Mouse (Mus musculus): ENCODE results near the gene Vmac. TPM values are rescaled to one million over a fixed set of nuclear protein-coding genes. Genes with fewer than 3 reads are reported as not detected.

Vmac gene
- total RNA-seq, 2 experiments from 2014 or later: 1.7 to 2.6 TPM

DNA sequence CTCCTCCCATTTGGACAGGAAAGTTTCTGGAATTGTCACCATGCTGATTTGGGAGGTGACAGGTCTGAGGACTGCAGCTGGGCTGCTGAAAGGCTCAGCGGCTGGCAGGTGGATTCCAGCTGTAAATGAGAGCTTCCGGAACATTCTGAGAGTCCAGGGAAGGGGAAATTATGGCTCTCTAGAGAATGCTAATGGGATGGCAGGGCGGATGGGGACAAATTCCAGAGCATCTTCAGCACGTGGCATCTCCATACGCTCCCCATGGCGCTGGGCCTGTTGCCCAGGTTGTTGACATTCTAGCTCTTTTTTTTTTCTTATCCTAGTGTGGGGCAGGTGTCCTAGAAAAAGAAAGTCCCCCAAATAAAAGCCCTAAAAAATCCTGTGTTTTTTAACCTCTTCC lies 11.3 kb upstream of the Vmac start:
- intact Hi-C loops (cut with DNase I): no loop called here
- no peak for TF ChIP-seq CTCF (IDR thresholded peaks at IDR 0.05)
- Histone ChIP-seq H3K4me3 (no peak overlapping the region), H3K27ac (no peak overlapping the region)
- DNase-seq: no peak

DNA sequence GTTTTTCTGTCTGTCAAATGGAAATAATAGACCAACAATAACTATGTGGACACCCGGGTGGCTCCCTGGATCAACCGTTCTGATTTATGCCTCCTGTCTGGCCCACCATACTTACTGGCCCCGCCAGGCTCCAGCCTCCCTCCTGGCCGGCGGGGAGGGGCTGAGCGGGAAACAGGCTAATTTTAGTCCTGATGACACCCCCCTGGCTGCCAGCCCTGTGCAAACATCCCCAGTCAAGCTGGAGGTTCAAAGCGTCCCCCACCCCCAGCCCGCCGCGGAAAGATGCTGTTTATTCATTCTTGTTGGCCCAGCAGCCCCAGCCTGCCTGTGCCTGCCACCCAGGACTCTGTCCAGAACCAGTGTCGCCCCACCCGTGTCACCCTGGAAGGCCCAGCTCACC lies 10.3 kb upstream of the Vmac start:
- Histone ChIP-seq H3K4me3 (no peak overlapping the region), H3K27ac (0 out of 2 replicates have a peak overlapping the region, but pooled peaks have one; percentile 66)
- intact Hi-C loops (cut with DNase I): no loop called here
- TF ChIP-seq CTCF (IDR thresholded peaks at IDR 0.05): no peak
- peak; percentile 46 for DNase-seq

DNA sequence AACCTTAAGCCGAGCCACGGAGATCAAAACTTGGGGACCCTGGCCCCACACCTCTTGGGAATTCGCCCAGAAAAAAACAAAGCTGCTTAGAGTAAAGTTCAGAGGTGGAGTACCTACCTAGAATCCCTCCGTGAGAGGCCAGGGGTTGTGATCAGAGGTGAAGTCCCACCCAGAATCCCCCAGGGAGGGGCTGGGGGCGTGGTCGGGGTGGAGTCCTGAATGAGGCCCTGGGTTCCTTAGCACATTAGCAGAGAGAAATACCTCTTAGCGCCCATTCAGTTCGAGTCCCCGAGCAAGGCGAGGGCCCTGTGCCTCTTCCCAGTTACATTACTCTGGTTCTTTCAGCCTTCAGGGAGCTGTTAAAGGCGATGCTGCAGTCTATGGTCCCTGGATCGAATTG lies 9.8 kb upstream of the Vmac start:
- no peak for DNase-seq
- intact Hi-C loops (cut with DNase I): no loop called here
- no peak for TF ChIP-seq CTCF (IDR thresholded peaks at IDR 0.05)
- Histone ChIP-seq H3K27ac (peak overlapping the region; percentile 66), H3K4me3 (no peak overlapping the region)

DNA sequence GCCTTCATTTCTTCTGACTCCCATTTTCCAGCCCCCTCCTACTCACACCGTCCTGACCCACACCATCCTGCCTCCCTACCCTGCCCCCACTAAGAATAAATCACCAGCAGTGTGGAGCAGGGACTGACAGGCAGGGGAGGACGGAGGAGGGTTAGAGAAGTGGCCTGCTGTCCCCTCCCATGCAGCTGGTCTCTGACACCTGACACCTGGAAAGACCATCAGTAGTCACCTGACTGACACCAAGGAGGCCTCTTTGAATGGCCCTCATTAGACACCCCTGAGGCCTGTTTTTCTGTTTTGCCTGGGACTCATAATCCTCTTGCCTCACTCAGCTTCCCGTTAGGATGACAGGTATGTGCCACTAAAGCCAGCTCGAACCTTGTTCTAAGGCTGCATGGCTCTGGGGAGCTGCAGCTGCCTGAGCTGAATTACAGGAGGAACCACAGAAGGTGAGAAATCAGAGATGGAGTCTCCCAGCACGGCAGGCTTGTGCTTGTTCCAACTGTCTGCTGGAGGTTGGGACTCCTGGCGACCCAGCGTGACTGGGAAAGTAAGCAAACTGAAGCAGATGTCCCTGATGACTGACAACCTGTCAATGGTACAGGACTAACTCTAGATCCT lies 9.3 kb upstream of the Vmac start:
- no peak for DNase-seq
- peak overlapping the region; percentile 66 for H3K27ac ChIP-seq
- no peak for TF ChIP-seq CTCF (IDR thresholded peaks at IDR 0.05)
- intact Hi-C loops (cut with DNase I): no loop called here
- H3K4me3 ChIP-seq: no peak overlapping the region

DNA sequence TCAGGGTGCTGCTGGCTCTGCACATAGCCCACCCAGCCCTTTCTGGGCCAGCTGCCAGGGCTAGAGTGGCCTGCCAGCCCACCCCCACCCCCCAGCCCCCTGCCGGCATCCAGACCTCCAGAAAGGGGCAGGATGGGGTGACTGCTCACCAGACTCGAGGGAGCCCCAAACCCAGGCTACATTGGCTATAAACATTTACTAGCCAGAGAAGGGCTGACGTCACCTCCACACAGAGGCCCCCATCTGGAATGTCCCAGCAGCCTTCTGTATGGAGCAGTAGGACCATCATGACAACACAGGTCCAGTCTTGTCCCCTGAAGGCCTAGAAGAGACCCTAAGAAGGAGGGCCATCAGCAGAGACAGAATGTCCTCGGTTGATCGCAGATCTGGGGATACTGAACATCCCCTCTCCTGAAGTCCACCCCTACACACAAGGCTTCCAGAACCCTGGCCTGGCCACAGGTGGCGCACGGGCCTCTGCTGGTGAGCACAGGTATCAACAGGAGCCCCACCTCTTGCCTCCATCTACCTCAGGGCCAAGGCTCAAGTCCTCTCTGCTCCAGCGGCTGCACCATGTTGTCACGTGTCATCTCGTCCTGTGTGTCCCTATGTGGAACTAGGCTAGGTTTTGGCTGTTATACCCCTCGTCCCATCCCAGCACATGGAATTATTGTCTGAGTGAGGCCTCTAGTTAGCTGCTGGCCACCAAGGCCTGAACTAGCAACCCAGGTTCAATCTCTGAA lies 5.8 kb upstream of the Vmac start:
- H3K27ac ChIP-seq: no peak overlapping the region
- no peak overlapping the region for H3K4me3 ChIP-seq
- no peak for TF ChIP-seq CTCF (IDR thresholded peaks at IDR 0.05)
- no peak for DNase-seq
- intact Hi-C loops (cut with DNase I): no loop called here

DNA sequence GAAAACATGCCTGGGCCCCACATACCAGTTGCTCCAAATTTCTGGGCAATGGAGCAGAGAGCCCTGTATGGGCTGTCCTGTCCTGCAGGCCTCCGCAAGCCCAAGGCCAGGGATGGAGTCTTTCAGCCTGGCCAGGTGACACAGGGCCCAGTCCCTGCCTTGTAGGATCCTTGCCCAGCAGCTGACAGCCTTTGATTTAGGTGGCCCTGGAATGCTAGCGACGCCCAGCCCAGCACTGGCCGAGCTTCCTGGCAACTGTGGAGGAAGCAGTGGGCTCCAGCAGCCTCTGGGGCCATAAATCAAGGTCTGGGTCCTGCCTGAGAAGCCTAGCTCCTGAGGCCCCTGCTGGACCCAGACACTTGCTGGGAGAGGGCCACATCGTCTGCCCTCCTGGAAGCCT lies 4.6 kb upstream of the Vmac start:
- DNase-seq: peak; percentile 84
- TF ChIP-seq CTCF (IDR thresholded peaks at IDR 0.05): no peak
- no peak overlapping the region for H3K4me3 ChIP-seq
- intact Hi-C loops (cut with DNase I): no loop called here
- peak overlapping the region; percentile 57 for H3K27ac ChIP-seq

DNA sequence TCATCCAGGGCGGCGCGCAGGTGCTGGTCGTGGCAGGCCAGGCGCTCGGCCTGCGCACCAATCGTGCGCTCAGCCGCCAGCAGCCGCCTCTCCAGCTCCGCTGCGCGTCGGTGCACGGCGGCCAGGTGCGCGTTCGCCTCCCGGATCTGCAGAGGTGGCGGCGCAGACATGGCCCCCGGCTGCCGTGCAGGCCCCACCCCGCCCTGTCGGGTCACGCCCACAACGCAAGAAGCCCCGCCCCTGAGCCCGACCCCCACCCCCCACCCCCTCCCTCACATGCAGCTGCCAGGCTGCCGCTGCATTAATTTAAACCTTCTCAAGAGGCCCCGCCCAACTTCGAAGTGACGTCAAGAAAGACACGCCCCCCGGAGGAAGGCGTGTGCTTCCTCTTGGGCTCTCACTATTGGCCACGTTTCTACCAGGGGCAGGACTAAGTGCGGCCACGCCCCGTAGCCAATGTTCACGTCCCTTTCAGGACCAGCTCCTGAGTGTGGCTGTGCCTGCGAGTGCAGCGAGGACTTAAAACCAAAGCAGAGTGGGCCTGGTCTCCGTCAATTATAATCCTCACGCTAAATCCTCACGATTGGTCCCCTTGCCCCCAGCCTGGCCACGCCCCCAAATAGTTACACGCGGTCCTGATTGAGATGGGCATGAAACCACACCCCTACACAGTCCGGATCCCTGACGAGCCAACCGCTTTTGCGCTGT lies 1.0 kb downstream of the Vmac start:
- no peak for TF ChIP-seq CTCF (IDR thresholded peaks at IDR 0.05)
- DNase-seq: peak; percentile 95
- Histone ChIP-seq H3K27ac (peak overlapping the region; percentile 96), H3K4me3 (peak overlapping the region; percentile 97)
- intact Hi-C loops (cut with DNase I): loop anchor here (1.0 kb wide), 1 partner anchor 40 kb away; the partner anchor contains the start of gene Nrtn

DNA sequence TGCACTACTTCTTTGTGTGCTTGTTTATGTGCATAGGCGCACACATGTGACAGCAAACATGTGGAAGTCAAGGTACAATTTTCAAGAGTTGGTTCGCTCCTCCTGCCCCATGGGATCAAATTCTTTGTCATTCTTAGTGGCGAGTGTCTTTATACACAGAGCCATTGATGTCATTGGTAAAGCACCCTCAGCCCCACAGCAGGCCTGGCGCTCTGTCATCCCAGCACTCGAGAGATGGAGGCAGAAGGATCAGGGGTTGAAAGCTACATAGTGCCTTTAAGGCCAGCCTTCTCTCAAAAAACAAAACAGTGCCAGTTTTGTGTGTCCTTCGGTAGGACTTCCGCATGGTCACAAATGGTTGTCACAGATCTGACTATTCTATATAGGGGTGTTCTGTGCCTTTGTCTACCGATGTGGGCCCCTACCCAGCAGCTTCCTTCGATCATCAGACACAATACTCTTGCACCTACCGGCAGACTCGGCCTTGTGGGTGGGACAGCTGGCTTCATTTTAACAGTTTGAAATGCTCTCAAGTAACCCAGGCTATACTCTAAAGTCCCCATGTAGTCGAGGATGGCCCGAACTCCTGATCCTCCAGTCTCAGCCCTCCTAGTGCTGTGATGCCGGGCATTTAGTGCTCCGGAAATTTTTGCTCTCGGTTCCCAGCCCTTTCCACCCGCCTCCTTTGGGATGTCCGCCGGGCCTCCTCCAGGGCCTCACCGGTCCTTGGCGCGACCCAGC lies 1.7 kb downstream of the Vmac start:
- intact Hi-C loops (cut with DNase I): no loop called here
- peak overlapping the region; percentile 97 for H3K4me3 ChIP-seq
- no peak for TF ChIP-seq CTCF (IDR thresholded peaks at IDR 0.05)
- H3K27ac ChIP-seq: peak overlapping the region; percentile 96
- no peak for DNase-seq

DNA sequence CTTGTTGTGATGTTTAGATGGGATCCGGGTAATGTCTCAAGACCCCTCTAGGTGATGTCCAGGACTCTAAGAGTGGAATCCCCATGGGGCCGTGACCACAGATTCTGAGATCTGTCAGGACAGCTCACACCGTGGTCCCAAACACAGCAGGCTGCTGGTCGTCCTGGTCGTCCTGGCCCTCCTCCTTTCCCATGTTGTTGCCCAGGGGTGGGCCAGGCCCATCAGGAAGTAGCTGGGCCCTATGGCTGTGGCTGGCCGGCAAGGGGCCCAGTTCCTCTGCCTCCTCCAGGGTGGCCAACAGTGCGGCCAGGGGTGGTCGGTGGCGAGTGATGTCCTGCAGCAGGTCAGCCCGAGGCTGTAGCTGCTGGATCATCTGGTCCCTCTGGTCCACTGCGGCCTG lies 2.5 kb downstream of the Vmac start:
- no peak for DNase-seq
- Histone ChIP-seq H3K4me3 (no peak overlapping the region), H3K27ac (no peak overlapping the region)
- TF ChIP-seq CTCF (IDR thresholded peaks at IDR 0.05): no peak
- intact Hi-C loops (cut with DNase I): no loop called here

DNA sequence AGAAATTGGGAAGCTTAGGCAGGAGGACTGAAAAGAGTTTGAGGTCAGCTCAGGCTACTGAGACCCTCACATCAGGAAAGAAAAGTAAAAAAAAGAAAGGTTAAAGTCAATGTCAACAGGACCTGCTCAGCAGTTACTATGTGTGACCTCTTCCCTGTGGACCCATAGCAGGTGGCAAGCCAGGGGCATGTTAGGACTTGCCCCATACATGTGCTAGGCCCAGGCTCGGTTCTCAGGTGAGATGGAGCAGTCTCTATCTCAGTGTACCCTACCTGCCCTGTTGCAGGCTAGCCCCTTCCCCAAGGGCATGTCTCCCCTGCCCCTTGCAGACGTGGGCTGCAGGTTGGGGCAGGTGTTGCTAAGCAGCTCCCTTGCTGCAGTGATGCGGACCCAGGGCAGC lies 8.1 kb downstream of the Vmac start:
- H3K4me3 ChIP-seq: no peak overlapping the region
- DNase-seq: no peak
- intact Hi-C loops (cut with DNase I): no loop called here
- no peak for TF ChIP-seq CTCF (IDR thresholded peaks at IDR 0.05)
- H3K27ac ChIP-seq: no peak overlapping the region

DNA sequence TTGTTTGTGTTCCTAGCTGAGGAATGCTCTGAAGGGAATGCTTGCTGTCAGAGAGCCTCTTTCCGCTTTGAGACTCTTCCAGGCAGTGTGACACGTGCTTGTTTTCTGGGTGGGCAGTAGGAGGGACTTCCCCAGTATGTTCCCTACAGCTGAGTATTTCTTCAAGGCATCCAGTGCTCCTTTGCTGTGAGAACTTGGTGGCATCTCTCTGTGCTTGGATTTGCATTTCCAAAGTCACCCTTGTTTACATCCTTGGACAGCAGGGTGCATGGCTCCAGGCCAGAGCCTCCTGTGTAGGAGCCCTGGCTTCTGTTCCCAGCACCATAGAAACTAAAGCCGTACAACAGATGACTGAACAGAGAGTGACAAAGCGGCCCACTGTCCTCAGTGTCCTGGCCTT lies 9.1 kb downstream of the Vmac start:
- no peak for DNase-seq
- no peak for TF ChIP-seq CTCF (IDR thresholded peaks at IDR 0.05)

DNA sequence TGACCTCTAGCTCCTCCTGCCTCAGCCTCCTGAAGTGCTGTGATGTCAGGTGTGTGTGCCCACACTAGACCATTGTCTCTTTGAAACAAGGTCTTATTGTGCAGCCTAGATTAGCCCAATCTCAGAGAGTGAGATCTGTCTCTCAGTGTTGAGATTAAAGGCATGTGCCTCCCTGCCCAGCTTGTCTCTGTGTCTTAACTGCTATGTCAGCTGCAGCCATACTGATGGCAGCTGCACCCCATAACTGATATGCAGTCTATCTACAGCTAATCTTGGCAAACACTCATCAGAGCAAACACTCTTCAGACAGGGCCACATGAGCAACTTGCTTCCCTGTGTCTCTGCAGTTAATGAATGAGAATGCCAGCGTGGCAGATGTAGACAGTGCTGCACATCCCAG lies 11.3 kb downstream of the Vmac start:
- no peak for TF ChIP-seq CTCF (IDR thresholded peaks at IDR 0.05)
- Histone ChIP-seq H3K27ac (no peak overlapping the region), H3K4me3 (no peak overlapping the region)
- intact Hi-C loops (cut with DNase I): no loop called here
- no peak for DNase-seq

More for the DNA sequence above, 9.1 kb downstream of the Vmac start:
- Histone ChIP-seq H3K4me3 (no peak overlapping the region), H3K27ac (no peak overlapping the region)
- intact Hi-C loops (cut with DNase I): no loop called here

DNA sequence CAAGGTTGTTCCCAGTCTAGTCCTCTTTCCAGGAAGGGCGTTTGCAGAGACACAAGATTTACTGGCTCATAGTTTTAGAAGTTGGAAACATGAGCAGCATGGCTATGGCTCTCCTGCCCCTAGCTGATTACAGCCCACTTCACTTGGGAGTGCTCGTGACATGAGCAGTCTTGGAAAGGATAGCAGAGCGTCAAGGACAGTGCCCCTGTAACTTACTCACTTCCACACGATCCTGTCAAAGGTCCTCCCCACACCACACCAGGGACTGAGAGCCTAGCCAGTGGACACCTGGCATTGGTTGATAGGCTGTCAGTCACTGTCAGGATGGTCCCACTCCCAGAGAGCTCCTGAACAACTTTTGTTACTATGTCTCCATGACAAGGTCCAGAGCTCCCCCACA lies 14.8 kb downstream of the Vmac start:
- intact Hi-C loops (cut with DNase I): no loop called here
- Histone ChIP-seq H3K4me3 (no peak overlapping the region), H3K27ac (no peak overlapping the region)
- DNase-seq: no peak
- no peak for TF ChIP-seq CTCF (IDR thresholded peaks at IDR 0.05)
